Mouse (Mus musculus): Measurements from ENCODE around the gene Dot1l. TPM values are rescaled to one million over a fixed set of nuclear protein-coding genes. Genes with fewer than 3 reads are reported as not detected.

The Dot1l gene
- polyA plus RNA-seq, 1 experiment from 2014 or later: 34.5 TPM

- H3K9ac ChIP-seq (ENCODE audit: low read length): no peak overlapping the region
- H3K27me3 ChIP-seq (ENCODE audit: control insufficient read depth, insufficient read depth, low read length): no peaks in the 10 kb centered on the region
- no peaks in the 10 kb centered on the region for H3K9me3 ChIP-seq (ENCODE audit: control insufficient read depth, low read length)
- ATAC-seq (replicated peaks; ENCODE audit: low FRiP score) (no peak), DNase-seq (ENCODE audit: low spot score) (no peak)
- peaks cover 3% of the 10 kb centered on the region; the same call in 1 of the 2 replicates for H3K36me3 ChIP-seq (ENCODE audit: control insufficient read depth, insufficient read depth, low read length)
- H3K4me1 ChIP-seq (replicated peaks; ENCODE audit: control insufficient read depth, insufficient read depth, low read length): no peaks in the 10 kb centered on the region
- no peak overlapping the region for H3K4me3 ChIP-seq (ENCODE audit: low read depth, low read length)
- 94% methylated on average over 2 of the region's 2 CpGs for WGBS
- no peak overlapping the region for H3K27ac ChIP-seq (ENCODE audit: low read depth, low read length)
- H3K4me2 ChIP-seq (ENCODE audit: low read depth, low read length, severe bottlenecking): no peak overlapping the region
These were observed 8.5 kb downstream of the Dot1l start for GRCm38 (mm10) chr10:80763502-80763901.

DNA sequence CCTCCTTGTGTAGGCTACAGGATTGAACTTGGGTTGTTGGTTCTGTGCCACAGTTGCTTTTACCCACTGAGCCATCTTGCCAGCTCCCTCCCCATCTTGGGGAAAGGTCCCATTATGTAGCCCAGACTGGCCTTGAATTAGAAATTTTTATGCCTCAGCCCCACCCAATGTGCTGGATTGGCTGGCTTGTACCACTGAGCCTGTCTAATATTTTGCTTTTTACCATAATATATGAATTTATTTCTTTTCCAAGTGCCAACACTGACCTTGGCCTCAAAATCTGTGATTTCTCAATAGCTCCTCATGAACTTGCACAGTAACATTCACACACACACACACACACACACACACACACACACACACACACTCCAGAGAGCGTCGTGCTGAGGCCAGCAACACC lies 10.7 kb downstream of the Dot1l start:
- Histone ChIP-seq H3K27me3 (ENCODE audit: control insufficient read depth, insufficient read depth, low read length) (no peaks in the 10 kb centered on the region), H3K4me2 (ENCODE audit: low read depth, low read length, severe bottlenecking) (no peak overlapping the region), H3K9me3 (ENCODE audit: control insufficient read depth, low read length) (no peaks in the 10 kb centered on the region), H3K4me3 (ENCODE audit: low read depth, low read length) (no peak overlapping the region), H3K27ac (ENCODE audit: low read depth, low read length) (no peak overlapping the region), H3K36me3 (ENCODE audit: control insufficient read depth, insufficient read depth, low read length) (peaks cover 3% of the 10 kb centered on the region; the same call in 1 of the 2 replicates), H3K4me1 (replicated peaks; ENCODE audit: control insufficient read depth, insufficient read depth, low read length) (no peaks in the 10 kb centered on the region), H3K9ac (ENCODE audit: low read length) (no peak overlapping the region)
- 92% methylated on average over 2 of the region's 2 CpGs for WGBS
- ATAC-seq (replicated peaks; ENCODE audit: low FRiP score) (no peak), DNase-seq (ENCODE audit: low spot score) (no peak)

DNA sequence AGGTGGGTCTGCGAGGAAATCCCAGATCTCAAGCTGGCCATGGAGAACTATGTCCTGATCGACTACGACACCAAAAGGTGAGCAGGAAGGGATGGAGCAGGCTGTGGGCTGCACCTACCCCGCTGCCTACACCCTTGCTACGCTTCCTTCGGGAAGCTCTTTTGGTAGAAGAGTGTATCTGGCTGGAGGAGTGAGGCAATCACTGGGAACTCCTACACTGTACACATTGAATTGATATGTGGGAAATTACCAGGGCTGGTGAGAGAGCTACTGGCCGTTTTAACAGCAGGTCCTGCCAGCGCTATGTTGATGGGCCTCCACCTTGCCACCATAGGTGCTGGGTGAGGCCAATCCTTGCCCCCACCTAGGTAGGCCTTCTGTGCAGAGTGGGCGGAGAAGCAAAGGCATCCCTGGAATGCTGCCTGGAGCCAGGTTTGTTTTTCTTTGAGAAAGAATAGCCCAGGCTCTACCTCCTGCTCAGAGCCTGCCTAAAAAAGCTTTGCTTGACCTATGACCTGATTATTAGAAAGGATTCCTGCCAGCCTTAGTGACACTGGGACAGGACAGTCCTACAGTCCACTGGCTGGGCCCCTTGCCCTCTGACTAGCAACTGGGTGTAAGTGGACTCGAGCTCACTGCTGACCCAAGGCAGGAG lies 11.3 kb downstream of the Dot1l start:
- H3K4me1 ChIP-seq (replicated peaks; ENCODE audit: control insufficient read depth, insufficient read depth, low read length): no peaks in the 10 kb centered on the region
- no peak for ATAC-seq (replicated peaks; ENCODE audit: low FRiP score)
- no peak for DNase-seq (ENCODE audit: low spot score)
- H3K9me3 ChIP-seq (ENCODE audit: control insufficient read depth, low read length): no peaks in the 10 kb centered on the region
- WGBS: 79% methylated on average over 10 of the region's 10 CpGs
- H3K27ac ChIP-seq (ENCODE audit: low read depth, low read length): no peak overlapping the region
- no peaks in the 10 kb centered on the region for H3K27me3 ChIP-seq (ENCODE audit: control insufficient read depth, insufficient read depth, low read length)
- H3K9ac ChIP-seq (ENCODE audit: low read length): no peak overlapping the region
- no peak overlapping the region for H3K4me3 ChIP-seq (ENCODE audit: low read depth, low read length)
- H3K36me3 ChIP-seq (ENCODE audit: control insufficient read depth, insufficient read depth, low read length): peaks cover 8% of the 10 kb centered on the region; the same call in 1 of the 2 replicates
- no peak overlapping the region for H3K4me2 ChIP-seq (ENCODE audit: low read depth, low read length, severe bottlenecking)

DNA sequence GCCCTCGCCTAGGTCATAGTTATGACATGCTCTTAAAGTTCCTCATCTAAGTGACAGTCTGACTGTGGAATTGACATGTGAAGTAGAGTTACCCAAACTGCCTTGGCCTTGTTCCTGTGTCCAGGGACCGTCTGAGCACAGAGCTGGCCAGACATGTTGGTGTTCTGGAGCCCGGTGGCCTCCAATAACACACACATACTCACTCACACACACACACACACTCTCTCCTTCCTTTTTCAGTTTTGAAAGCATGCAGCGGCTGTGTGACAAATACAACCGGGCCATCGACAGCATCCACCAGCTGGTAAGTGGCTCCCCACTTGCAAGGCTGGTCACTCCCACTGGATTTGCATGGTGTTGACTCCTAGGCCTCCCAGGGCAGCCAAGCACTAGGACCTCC lies 13.4 kb downstream of the Dot1l start:
- Histone ChIP-seq H3K27ac (ENCODE audit: low read depth, low read length) (no peak overlapping the region), H3K4me3 (ENCODE audit: low read depth, low read length) (no peak overlapping the region), H3K4me2 (ENCODE audit: low read depth, low read length, severe bottlenecking) (no peak overlapping the region), H3K36me3 (ENCODE audit: control insufficient read depth, insufficient read depth, low read length) (peaks cover 10% of the 10 kb centered on the region; the same call in 1 of the 2 replicates), H3K27me3 (ENCODE audit: control insufficient read depth, insufficient read depth, low read length) (no peaks in the 10 kb centered on the region), H3K4me1 (replicated peaks; ENCODE audit: control insufficient read depth, insufficient read depth, low read length) (no peaks in the 10 kb centered on the region), H3K9ac (ENCODE audit: low read length) (no peak overlapping the region), H3K9me3 (ENCODE audit: control insufficient read depth, low read length) (no peaks in the 10 kb centered on the region)
- no peak for ATAC-seq (replicated peaks; ENCODE audit: low FRiP score)
- WGBS: 90% methylated on average over 6 of the region's 6 CpGs
- no peak for DNase-seq (ENCODE audit: low spot score)

- Histone ChIP-seq H3K27me3 (ENCODE audit: control insufficient read depth, insufficient read depth, low read length) (no peaks in the 10 kb centered on the region; the same call in 1 of the 2 replicates), H3K27ac (ENCODE audit: low read depth, low read length) (no peak overlapping the region), H3K4me1 (replicated peaks; ENCODE audit: control insufficient read depth, insufficient read depth, low read length) (no peaks in the 10 kb centered on the region), H3K36me3 (ENCODE audit: control insufficient read depth, insufficient read depth, low read length) (peaks cover 11% of the 10 kb centered on the region; the same call in 1 of the 2 replicates), H3K4me3 (ENCODE audit: low read depth, low read length) (no peak overlapping the region), H3K9ac (ENCODE audit: low read length) (no peak overlapping the region), H3K9me3 (ENCODE audit: control insufficient read depth, low read length) (no peaks in the 10 kb centered on the region), H3K4me2 (ENCODE audit: low read depth, low read length, severe bottlenecking) (no peak overlapping the region)
- 90% methylated on average over 5 of the region's 5 CpGs for WGBS
- ATAC-seq (replicated peaks; ENCODE audit: low FRiP score): no peak
- DNase-seq (ENCODE audit: low spot score): no peak
These were observed 18.8 kb downstream of the Dot1l start for GRCm38 (mm10) chr10:80773816-80774215.

GRCm38 (mm10) chr10:80774549-80774948 lies 19.5 kb downstream of the Dot1l start:
- no peaks in the 10 kb centered on the region; the same call in 1 of the 2 replicates for H3K27me3 ChIP-seq (ENCODE audit: control insufficient read depth, insufficient read depth, low read length)
- no peaks in the 10 kb centered on the region for H3K4me1 ChIP-seq (replicated peaks; ENCODE audit: control insufficient read depth, insufficient read depth, low read length)
- no peaks in the 10 kb centered on the region for H3K9me3 ChIP-seq (ENCODE audit: control insufficient read depth, low read length)
- H3K4me3 ChIP-seq (ENCODE audit: low read depth, low read length): no peak overlapping the region
- no peak overlapping the region for H3K27ac ChIP-seq (ENCODE audit: low read depth, low read length)
- no peak overlapping the region for H3K9ac ChIP-seq (ENCODE audit: low read length)
- ATAC-seq (replicated peaks; ENCODE audit: low FRiP score): no peak
- DNase-seq (ENCODE audit: low spot score): peak; percentile 84
- H3K4me2 ChIP-seq (ENCODE audit: low read depth, low read length, severe bottlenecking): no peak overlapping the region
- 52% methylated on average over 2 of the region's 2 CpGs for WGBS
- peaks cover 11% of the 10 kb centered on the region; the same call in 1 of the 2 replicates for H3K36me3 ChIP-seq (ENCODE audit: control insufficient read depth, insufficient read depth, low read length)

GRCm38 (mm10) chr10:80774981-80775380 lies 20.0 kb downstream of the Dot1l start:
- Histone ChIP-seq H3K4me1 (replicated peaks; ENCODE audit: control insufficient read depth, insufficient read depth, low read length) (no peaks in the 10 kb centered on the region), H3K4me2 (ENCODE audit: low read depth, low read length, severe bottlenecking) (no peak overlapping the region), H3K9ac (ENCODE audit: low read length) (no peak overlapping the region), H3K36me3 (ENCODE audit: control insufficient read depth, insufficient read depth, low read length) (peaks cover 11% of the 10 kb centered on the region; the same call in 1 of the 2 replicates), H3K9me3 (ENCODE audit: control insufficient read depth, low read length) (no peaks in the 10 kb centered on the region), H3K27me3 (ENCODE audit: control insufficient read depth, insufficient read depth, low read length) (no peaks in the 10 kb centered on the region; the same call in 1 of the 2 replicates), H3K4me3 (ENCODE audit: low read depth, low read length) (no peak overlapping the region), H3K27ac (ENCODE audit: low read depth, low read length) (no peak overlapping the region)
- ATAC-seq (replicated peaks; ENCODE audit: low FRiP score): no peak
- 93% methylated on average over 4 of the region's 4 CpGs for WGBS
- DNase-seq (ENCODE audit: low spot score): no peak

- 87% methylated on average over 4 of the region's 4 CpGs for WGBS
- no peak for ATAC-seq (replicated peaks; ENCODE audit: low FRiP score)
- no peaks in the 10 kb centered on the region for H3K4me1 ChIP-seq (replicated peaks; ENCODE audit: control insufficient read depth, insufficient read depth, low read length)
- no peak for DNase-seq (ENCODE audit: low spot score)
- peaks cover 11% of the 10 kb centered on the region; the same call in 1 of the 2 replicates for H3K36me3 ChIP-seq (ENCODE audit: control insufficient read depth, insufficient read depth, low read length)
- no peak overlapping the region for H3K27ac ChIP-seq (ENCODE audit: low read depth, low read length)
- H3K4me2 ChIP-seq (ENCODE audit: low read depth, low read length, severe bottlenecking): no peak overlapping the region
- H3K27me3 ChIP-seq (ENCODE audit: control insufficient read depth, insufficient read depth, low read length): no peaks in the 10 kb centered on the region; the same call in 1 of the 2 replicates
- H3K9ac ChIP-seq (ENCODE audit: low read length): no peak overlapping the region
- no peaks in the 10 kb centered on the region for H3K9me3 ChIP-seq (ENCODE audit: control insufficient read depth, low read length)
- H3K4me3 ChIP-seq (ENCODE audit: low read depth, low read length): no peak overlapping the region
These were observed 20.7 kb downstream of the Dot1l start for GRCm38 (mm10) chr10:80775731-80776130.

- no peak overlapping the region for H3K4me3 ChIP-seq (ENCODE audit: low read depth, low read length)
- no peaks in the 10 kb centered on the region for H3K9me3 ChIP-seq (ENCODE audit: control insufficient read depth, low read length)
- no peak for DNase-seq (ENCODE audit: low spot score)
- no peak overlapping the region for H3K4me2 ChIP-seq (ENCODE audit: low read depth, low read length, severe bottlenecking)
- H3K27me3 ChIP-seq (ENCODE audit: control insufficient read depth, insufficient read depth, low read length): no peaks in the 10 kb centered on the region; the same call in 1 of the 2 replicates
- H3K36me3 ChIP-seq (ENCODE audit: control insufficient read depth, insufficient read depth, low read length): peaks cover 5% of the 10 kb centered on the region; the same call in 1 of the 2 replicates
- H3K27ac ChIP-seq (ENCODE audit: low read depth, low read length): no peak overlapping the region
- no peaks in the 10 kb centered on the region for H3K4me1 ChIP-seq (replicated peaks; ENCODE audit: control insufficient read depth, insufficient read depth, low read length)
- no peak for ATAC-seq (replicated peaks; ENCODE audit: low FRiP score)
- 94% methylated on average over 6 of the region's 6 CpGs for WGBS
- H3K9ac ChIP-seq (ENCODE audit: low read length): no peak overlapping the region
These were observed 21.4 kb downstream of the Dot1l start for GRCm38 (mm10) chr10:80776358-80776869.
